Mouse (Mus musculus) gastrocnemius, postnatal 25 days (tissue): ENCODE measurements around the gene Trim3. TPM values are rescaled to one million over a fixed set of nuclear protein-coding genes. Genes with fewer than 3 reads are reported as not detected.

Experiments used
- DNase-seq: peaks from one replicate; pipeline ENCODE4 v3.0.0; 2022
- total RNA-seq, 2 experiments: library from RNA; stranded (reverse); gene quantifications; 1 replicate in 1 of 2; 2 replicates in 1 of 2; pipeline ENCODE4 v1.2.3; 2021

Trim3 gene
- total RNA-seq, 2 experiments from 2014 or later: 14.7 to 17.0 TPM

GRCm38 (mm10) chr7:105559016-105559415 is 74.4 kb downstream of the Trim3 start:
- DNase-seq: no peak

GRCm38 (mm10) chr7:105557671-105558070 is 75.7 kb downstream of the Trim3 start:
- no peak for DNase-seq

- no peak for DNase-seq
Measured at GRCm38 (mm10) chr7:105556406-105556805, 77.0 kb downstream of the Trim3 start.

- DNase-seq: no peak
Measured at GRCm38 (mm10) chr7:105555571-105555970, 77.8 kb downstream of the Trim3 start.

Other genes with a start within 250 kb of the Trim3 start
- gene Fam160a2, start 233.5 kb downstream of the Trim3 start, total RNA-seq: 10 to 100 TPM; 12.5 to 12.9 TPM
- not detected for gene Cnga4, start 229.0 kb downstream of the Trim3 start, total RNA-seq
- not detected for gene Cckbr, start 207.8 kb downstream of the Trim3 start, total RNA-seq
- 10 to 100 TPM; 14.3 to 19.6 TPM for gene Cavin3, start 151.3 kb downstream of the Trim3 start, total RNA-seq
- 10 to 100 TPM; 48.6 to 51.5 TPM for gene Smpd1, start 79.2 kb downstream of the Trim3 start, total RNA-seq
- gene Apbb1, start 51.9 kb downstream of the Trim3 start, total RNA-seq: 1 to 10 TPM; 6.5 to 9.1 TPM
- not detected for gene Hpx, start 33.4 kb downstream of the Trim3 start, total RNA-seq
- gene Timm10b, start 6.5 kb upstream of the Trim3 start, total RNA-seq: 10 to 100 TPM; 58.3 to 59.5 TPM
- 10 to 100 TPM in 1 of 2 experiments, 1 to 10 TPM in 1; 9.9 to 11.0 TPM for gene Arfip2, start 6.8 kb upstream of the Trim3 start, total RNA-seq
- gene Gm45799, start 7.0 kb upstream of the Trim3 start, total RNA-seq: 1 to 10 TPM; 1.8 to 3.1 TPM
- gene Dnhd1, start 17.3 kb upstream of the Trim3 start, total RNA-seq: under 1 TPM; 0.69 to 0.99 TPM
- 10 to 100 TPM; 49.9 to 59.5 TPM for gene Ilk, start 103.0 kb upstream of the Trim3 start, total RNA-seq
- 1 to 10 TPM; 8.9 to 9.0 TPM for gene Rrp8, start 103.8 kb upstream of the Trim3 start, total RNA-seq
- 10 to 100 TPM; 79.5 to 84.6 TPM for gene Taf10, start 110.8 kb upstream of the Trim3 start, total RNA-seq
- gene Tpp1, start 118.7 kb upstream of the Trim3 start, total RNA-seq: 10 to 100 TPM; 37.5 to 38.7 TPM
- 1 to 10 TPM; 4.3 to 5.3 TPM for gene Dchs1, start 154.1 kb upstream of the Trim3 start, total RNA-seq
- gene Mrpl17, start 177.5 kb upstream of the Trim3 start, total RNA-seq: 100 to 1,000 TPM in 1 of 2 experiments, 10 to 100 TPM in 1; 98.2 to 104 TPM